In genomic region chr2:31115943-31116731, GRCm38 (mm10) we compare ENCODE assay signal across 9 mouse cellular contexts. TPM values are rescaled to one million over a fixed set of nuclear protein-coding genes. Genes with fewer than 3 reads are reported as not detected.
DNase-seq lines count a peak whose midpoint lies in the region; ATAC-seq lines count a peak whose summit lies in the region.
"Had no signal": no experiment of that assay in that cellular context is flagged by ENCODE, and none has a peak within 500 bp of the region (broad histone marks: within the 10 kb centered on the region; RNA-seq: fewer than 3 reads in every experiment).

No protein-coding gene starts in this region.

- H3K4me3 ChIP-seq in forebrain, embryonic 10.5 days: no peak overlapping the region
- no peak overlapping the region for H3K4me3 ChIP-seq in forebrain, embryonic 15.5 days
- H3K4me3 ChIP-seq in neural tube, embryonic 15.5 days (replicated peaks): no peak overlapping the region
- H3K4me3 ChIP-seq in limb, embryonic 15.5 days: no peak overlapping the region

- ATAC-seq in forebrain, embryonic 15.5 days (replicated peaks): no peak
- no peak for ATAC-seq in neural tube, embryonic 15.5 days (ENCODE audit: low FRiP score)
- peak; percentile 68 for ATAC-seq in limb, embryonic 15.5 days (ENCODE audit: insufficient number of reproducible peaks, low FRiP score, low TSS enrichment, low read depth)
- no peak for ATAC-seq in erythroblast, adult 5-6 weeks (replicated peaks; ENCODE audit: low FRiP score, poor library complexity, severe bottlenecking)
- no peak for ATAC-seq in erythroid progenitor cell, adult 5-6 weeks (replicated peaks; ENCODE audit: low FRiP score, poor library complexity, severe bottlenecking)

- 0 out of 2 replicates have a peak, but pooled peaks cover 3% of the 10 kb centered on the region for H3K36me3 ChIP-seq in forebrain, embryonic 10.5 days (replicated peaks)
- no peaks in the 10 kb centered on the region for H3K36me3 ChIP-seq in forebrain, embryonic 15.5 days
- no peaks in the 10 kb centered on the region for H3K36me3 ChIP-seq in neural tube, embryonic 15.5 days
- H3K36me3 ChIP-seq in limb, embryonic 15.5 days: no peaks in the 10 kb centered on the region

- WGBS in forebrain, embryonic 10.5 days: 71% methylated on average over 10 of the region's 10 CpGs
- 77% methylated on average over 10 of the region's 10 CpGs for WGBS in forebrain, embryonic 15.5 days
- 69% methylated on average over 10 of the region's 10 CpGs for WGBS in neural tube, embryonic 15.5 days
- 34% methylated on average over 10 of the region's 10 CpGs for WGBS in limb, embryonic 15.5 days

- peaks cover 17% of the 10 kb centered on the region for H3K4me1 ChIP-seq in forebrain, embryonic 10.5 days
- H3K4me1 ChIP-seq in forebrain, embryonic 15.5 days: peaks cover 11% of the 10 kb centered on the region
- peaks cover 22% of the 10 kb centered on the region for H3K4me1 ChIP-seq in neural tube, embryonic 15.5 days
- H3K4me1 ChIP-seq in limb, embryonic 15.5 days: peaks cover 30% of the 10 kb centered on the region

- peak overlapping the region; percentile 51 for H3K27ac ChIP-seq in forebrain, embryonic 10.5 days
- no peak overlapping the region for H3K27ac ChIP-seq in forebrain, embryonic 15.5 days (replicated peaks)
- no peak overlapping the region for H3K27ac ChIP-seq in neural tube, embryonic 15.5 days (replicated peaks)
- peak overlapping the region; percentile 60 for H3K27ac ChIP-seq in limb, embryonic 15.5 days

- no peak for DNase-seq in forebrain, embryonic 10.5 days (ENCODE audit: extremely low spot score, low spot score)
- peak; percentile 35 for DNase-seq in neural tube, embryonic 10.5 days (ENCODE audit: extremely low spot score, low spot score)
- no peak for DNase-seq in frontal cortex, adult 2 months (ENCODE audit: extremely low spot score in 1 of 2, low spot score in 1 of 2)
- DNase-seq: cerebellum, postnatal 14 days had no signal

- H3K9ac ChIP-seq in forebrain, embryonic 15.5 days (replicated peaks): no peak overlapping the region
- H3K9ac ChIP-seq in neural tube, embryonic 15.5 days (replicated peaks): no peak overlapping the region
- H3K9ac ChIP-seq in limb, embryonic 15.5 days: no peak overlapping the region

- no peaks in the 10 kb centered on the region for H3K27me3 ChIP-seq in forebrain, embryonic 10.5 days (ENCODE audit: poor library complexity, severe bottlenecking)
- H3K27me3 ChIP-seq in forebrain, embryonic 15.5 days: no peaks in the 10 kb centered on the region
- H3K27me3 ChIP-seq in neural tube, embryonic 15.5 days (replicated peaks): no peaks in the 10 kb centered on the region
- no peaks in the 10 kb centered on the region for H3K27me3 ChIP-seq in limb, embryonic 15.5 days

- H3K4me2 ChIP-seq in forebrain, embryonic 15.5 days (replicated peaks): no peak overlapping the region
- H3K4me2 ChIP-seq in neural tube, embryonic 15.5 days: no peak overlapping the region
- H3K4me2 ChIP-seq in limb, embryonic 15.5 days: peak overlapping the region; percentile 7; the same call in 1 of the 2 replicates

- H3K9me3 ChIP-seq in forebrain, embryonic 10.5 days: peaks cover 4% of the 10 kb centered on the region; the same call in 1 of the 2 replicates
- H3K9me3 ChIP-seq in forebrain, embryonic 15.5 days: no peaks in the 10 kb centered on the region
- no peaks in the 10 kb centered on the region for H3K9me3 ChIP-seq in neural tube, embryonic 15.5 days (replicated peaks)
- no peaks in the 10 kb centered on the region for H3K9me3 ChIP-seq in limb, embryonic 15.5 days

RNA-seq across cellular contexts. Expression of gene Fnbp1, which starts 25.7 kb away (rescaled TPM):
- 12.5 and 13.3 TPM in 2 replicates for polyA plus RNA-seq in forebrain, embryonic 10.5 days (2016; fragmentation: Nextera tagmentation; extraction: Ambion mirVana)
- 16.5 and 19.4 TPM in 2 replicates for polyA plus RNA-seq in forebrain, embryonic 15.5 days (2015; fragmentation: Nextera tagmentation; extraction: Ambion mirVana)
- polyA plus RNA-seq in neural tube, embryonic 15.5 days (2015; fragmentation: Nextera tagmentation; extraction: Ambion mirVana): 34.1 and 36.6 TPM in 2 replicates
- polyA plus RNA-seq in limb, embryonic 15.5 days (2015; fragmentation: Nextera tagmentation; extraction: Ambion mirVana): 27.1 and 27.5 TPM in 2 replicates
- total RNA-seq in erythroblast, adult 5-6 weeks (2015; ENCODE audit: low replicate concordance): 15.5 and 20.4 TPM in 2 replicates
- 2.9 and 6.1 TPM in 2 replicates for total RNA-seq in erythroblast, adult 5-6 weeks (2017; ENCODE audit: low replicate concordance)
- polyA plus RNA-seq in frontal cortex, adult 2 months (2012; rRNA removed): 95.9 and 101 TPM in 2 replicates
- total RNA-seq in erythroid progenitor cell, adult 5-6 weeks (2015; ENCODE audit: low replicate concordance): 3.8 and 19.1 TPM in 2 replicates
- total RNA-seq in erythroid progenitor cell, adult 5-6 weeks (2017; ENCODE audit: low replicate concordance): 5.8 and 9.1 TPM in 2 replicates

RNA-seq across cellular contexts. Expression of gene Gpr107, which starts 36.0 kb away (rescaled TPM):
- 28.7 and 32.8 TPM in 2 replicates for polyA plus RNA-seq in forebrain, embryonic 10.5 days (2016; fragmentation: Nextera tagmentation; extraction: Ambion mirVana)
- polyA plus RNA-seq in forebrain, embryonic 15.5 days (2015; fragmentation: Nextera tagmentation; extraction: Ambion mirVana): 36.7 and 37.3 TPM in 2 replicates
- 33.7 and 36.3 TPM in 2 replicates for polyA plus RNA-seq in neural tube, embryonic 15.5 days (2015; fragmentation: Nextera tagmentation; extraction: Ambion mirVana)
- polyA plus RNA-seq in limb, embryonic 15.5 days (2015; fragmentation: Nextera tagmentation; extraction: Ambion mirVana): 41.9 and 42.3 TPM in 2 replicates
- 2.5 and 10.7 TPM in 2 replicates for total RNA-seq in erythroblast, adult 5-6 weeks (2015; ENCODE audit: low replicate concordance)
- total RNA-seq in erythroblast, adult 5-6 weeks (2017; ENCODE audit: low replicate concordance): 11.7 TPM in 2 replicates
- polyA plus RNA-seq in frontal cortex, adult 2 months (2012; rRNA removed): 28.0 and 30.4 TPM in 2 replicates
- total RNA-seq in erythroid progenitor cell, adult 5-6 weeks (2015; ENCODE audit: low replicate concordance): 15.1 and 24.7 TPM in 2 replicates
- total RNA-seq in erythroid progenitor cell, adult 5-6 weeks (2017; ENCODE audit: low replicate concordance): 6.4 and 8.9 TPM in 2 replicates

Comparison
In these comparisons a context has a peak if more than half of its experiments do, and no peak if none do; other contexts are left out.
1. H3K27ac ChIP-seq: peak in forebrain, embryonic 10.5 days (single experiment) and limb, embryonic 15.5 days (single experiment); none in forebrain, embryonic 15.5 days (single experiment) and neural tube, embryonic 15.5 days (single experiment).